Comparison of ENCODE assay signal across 14 mouse cellular contexts in genomic region chr11:51943500-51943841, GRCm38 (mm10). TPM values are rescaled to one million over a fixed set of nuclear protein-coding genes. Genes with fewer than 3 reads are reported as not detected.
DNase-seq lines count a peak whose midpoint lies in the region; ATAC-seq and TF ChIP-seq lines count a peak whose summit lies in the region.
"Had no signal": no experiment of that assay in that cellular context is flagged by ENCODE, and none has a peak within 500 bp of the region (broad histone marks: within the 10 kb centered on the region; RNA-seq: fewer than 3 reads in every experiment).

No protein-coding gene starts in this region.

- no peak for DNase-seq in heart, embryonic 10.5 days (ENCODE audit: low spot score)
- no peak for DNase-seq in heart, postnatal 10 days
- DNase-seq in neural tube, embryonic 11.5 days (ENCODE audit: low spot score) = peak; percentile 19
- no peak for DNase-seq in neural tube, embryonic 10.5 days (ENCODE audit: extremely low spot score, low spot score)
- DNase-seq in forebrain, postnatal 0 days = no peak
- DNase-seq in left cerebral cortex, adult 18-20 months (ENCODE audit: low spot score in 2 of 2) = no peak
- DNase-seq in kidney, adult 8-10 months = no peak
- DNase-seq: cerebellum, adult 2 months had no signal

- 51% methylated on average over 6 of the region's 6 CpGs for WGBS in heart, embryonic 10.5 days
- 62% methylated on average over 6 of the region's 6 CpGs for WGBS in neural tube, embryonic 11.5 days
- WGBS in forebrain, postnatal 0 days = 57% methylated on average over 6 of the region's 6 CpGs
- 42% methylated on average over 6 of the region's 6 CpGs for WGBS in neural tube, embryonic 15.5 days

- H3K27ac ChIP-seq in heart, embryonic 10.5 days = peak overlapping the region; percentile 0; the same call in 1 of the 2 replicates
- H3K27ac ChIP-seq in neural tube, embryonic 11.5 days (ENCODE audit: low read depth, low read length) = no peak overlapping the region
- peak overlapping the region; percentile 35; the same call in 1 of the 2 replicates for H3K27ac ChIP-seq in forebrain, postnatal 0 days (ENCODE audit: low read depth, low read length)
- peak overlapping the region; percentile 54; the same call in 1 of the 2 replicates for H3K27ac ChIP-seq in neural tube, embryonic 15.5 days (replicated peaks)
- H3K27ac ChIP-seq: heart, embryonic 15.5 days; kidney, postnatal 0 days; limb, embryonic 12.5 days had no signal

- H3K9me3 ChIP-seq in heart, embryonic 10.5 days = no peaks in the 10 kb centered on the region
- no peaks in the 10 kb centered on the region for H3K9me3 ChIP-seq in neural tube, embryonic 11.5 days (ENCODE audit: control insufficient read depth, low read length)
- no peaks in the 10 kb centered on the region for H3K9me3 ChIP-seq in forebrain, postnatal 0 days (ENCODE audit: low read length)
- no peaks in the 10 kb centered on the region for H3K9me3 ChIP-seq in neural tube, embryonic 15.5 days (replicated peaks)
- H3K9me3 ChIP-seq: heart, embryonic 15.5 days; limb, embryonic 12.5 days had no signal

- no peaks in the 10 kb centered on the region for H3K36me3 ChIP-seq in heart, embryonic 10.5 days
- H3K36me3 ChIP-seq in neural tube, embryonic 11.5 days (ENCODE audit: control insufficient read depth, insufficient read depth, low read length) = no peaks in the 10 kb centered on the region
- no peaks in the 10 kb centered on the region for H3K36me3 ChIP-seq in forebrain, postnatal 0 days (ENCODE audit: insufficient read depth)
- H3K36me3 ChIP-seq in neural tube, embryonic 15.5 days = no peaks in the 10 kb centered on the region
- H3K36me3 ChIP-seq: heart, embryonic 15.5 days; limb, embryonic 12.5 days had no signal

- no peak overlapping the region for H3K4me3 ChIP-seq in heart, embryonic 10.5 days
- H3K4me3 ChIP-seq in neural tube, embryonic 11.5 days (ENCODE audit: low read depth, low read length) = no peak overlapping the region
- H3K4me3 ChIP-seq in forebrain, postnatal 0 days (ENCODE audit: low read depth, low read length) = no peak overlapping the region
- no peak overlapping the region for H3K4me3 ChIP-seq in neural tube, embryonic 15.5 days (replicated peaks)
- H3K4me3 ChIP-seq: heart, embryonic 15.5 days; limb, embryonic 12.5 days; myocyte had no signal

- ATAC-seq in neural tube, embryonic 11.5 days (ENCODE audit: insufficient read depth, low FRiP score, low TSS enrichment) = no peak
- no peak for ATAC-seq in forebrain, postnatal 0 days
- peak; percentile 61; the same call in 1 of the 2 replicates for ATAC-seq in neural tube, embryonic 15.5 days (ENCODE audit: low FRiP score)

- no peak for TF ChIP-seq CTCF in forebrain, postnatal 0 days (IDR thresholded peaks at IDR 0.05; ENCODE audit: low read depth)

- H3K27me3 ChIP-seq in heart, embryonic 10.5 days (ENCODE audit: insufficient read depth, poor library complexity, severe bottlenecking) = no peaks in the 10 kb centered on the region
- no peaks in the 10 kb centered on the region for H3K27me3 ChIP-seq in neural tube, embryonic 11.5 days (ENCODE audit: control insufficient read depth, insufficient read depth, low read length)
- H3K27me3 ChIP-seq in forebrain, postnatal 0 days (ENCODE audit: insufficient read depth, low read length) = no peaks in the 10 kb centered on the region
- no peaks in the 10 kb centered on the region for H3K27me3 ChIP-seq in neural tube, embryonic 15.5 days (replicated peaks)

- no peak overlapping the region for H3K4me2 ChIP-seq in neural tube, embryonic 11.5 days (ENCODE audit: low read depth)
- H3K4me2 ChIP-seq in forebrain, postnatal 0 days (ENCODE audit: low read depth) = no peak overlapping the region
- H3K4me2 ChIP-seq in neural tube, embryonic 15.5 days = peak overlapping the region; percentile 39
- H3K4me2 ChIP-seq: heart, embryonic 15.5 days; limb, embryonic 12.5 days; lung, embryonic 14.5 days had no signal

- H3K4me1 ChIP-seq in heart, embryonic 10.5 days = peaks cover 47% of the 10 kb centered on the region
- H3K4me1 ChIP-seq in neural tube, embryonic 11.5 days (ENCODE audit: control insufficient read depth, insufficient read depth, low read length) = 0 out of 2 replicates have a peak, but pooled peaks cover 3% of the 10 kb centered on the region
- H3K4me1 ChIP-seq in forebrain, postnatal 0 days (ENCODE audit: insufficient read depth) = no peaks in the 10 kb centered on the region
- H3K4me1 ChIP-seq in neural tube, embryonic 15.5 days = peaks cover 22% of the 10 kb centered on the region

- no peak overlapping the region for H3K9ac ChIP-seq in neural tube, embryonic 11.5 days (ENCODE audit: low read length)
- H3K9ac ChIP-seq in forebrain, postnatal 0 days = no peak overlapping the region
- 0 out of 2 replicates have a peak overlapping the region, but pooled peaks have one; percentile 5 for H3K9ac ChIP-seq in neural tube, embryonic 15.5 days (replicated peaks)
- H3K9ac ChIP-seq: heart, embryonic 15.5 days; limb, embryonic 12.5 days; lung, embryonic 14.5 days had no signal

- intact Hi-C loops in heart, postnatal 10 days (cut with DNase I) = no loop called here

RNA-seq across cellular contexts. Expression of gene Cdkn2aipnl, which starts 24.0 kb away (rescaled TPM):
- 89.1 and 105 TPM in 2 replicates for polyA plus RNA-seq in heart, embryonic 10.5 days (2016; fragmentation: Nextera tagmentation; extraction: Ambion mirVana)
- 10 to 100 TPM; 20.3 to 21.0 TPM for total RNA-seq in heart, postnatal 10 days (2021)
- 127 and 139 TPM in 2 replicates for polyA plus RNA-seq in neural tube, embryonic 11.5 days (2014; fragmentation: Nextera tagmentation; extraction: Ambion mirVana)
- 95.5 and 107 TPM in 2 replicates for total RNA-seq in forebrain, postnatal 0 days (2014; rRNA removed)
- 121 and 133 TPM in 2 replicates for polyA plus RNA-seq in forebrain, postnatal 0 days (2015; fragmentation: Nextera tagmentation; extraction: Ambion mirVana)
- 124 and 129 TPM in 2 replicates for polyA plus RNA-seq in neural tube, embryonic 15.5 days (2015; fragmentation: Nextera tagmentation; extraction: Ambion mirVana)
- total RNA-seq in left cerebral cortex, adult 18-20 months (2021) = 10 to 100 TPM; 45.7 to 45.8 TPM

RNA-seq across cellular contexts. Expression of gene Ube2b, which starts 57.1 kb away (rescaled TPM):
- polyA plus RNA-seq in heart, embryonic 10.5 days (2016; fragmentation: Nextera tagmentation; extraction: Ambion mirVana) = 224 and 227 TPM in 2 replicates
- 100 to 1,000 TPM; 188 to 192 TPM for total RNA-seq in heart, postnatal 10 days (2021)
- polyA plus RNA-seq in neural tube, embryonic 11.5 days (2014; fragmentation: Nextera tagmentation; extraction: Ambion mirVana) = 178 and 187 TPM in 2 replicates
- total RNA-seq in forebrain, postnatal 0 days (2014; rRNA removed) = 148 and 162 TPM in 2 replicates
- polyA plus RNA-seq in forebrain, postnatal 0 days (2015; fragmentation: Nextera tagmentation; extraction: Ambion mirVana) = 244 and 249 TPM in 2 replicates
- 220 and 226 TPM in 2 replicates for polyA plus RNA-seq in neural tube, embryonic 15.5 days (2015; fragmentation: Nextera tagmentation; extraction: Ambion mirVana)
- total RNA-seq in left cerebral cortex, adult 18-20 months (2021) = 100 to 1,000 TPM; 189 to 191 TPM
